Mouse (Mus musculus): ENCODE results near the gene Cpsf4l.
A peak's percentile ranks its signal among the peaks of the same experiment; 100 is the strongest.

Cpsf4l gene

DNA sequence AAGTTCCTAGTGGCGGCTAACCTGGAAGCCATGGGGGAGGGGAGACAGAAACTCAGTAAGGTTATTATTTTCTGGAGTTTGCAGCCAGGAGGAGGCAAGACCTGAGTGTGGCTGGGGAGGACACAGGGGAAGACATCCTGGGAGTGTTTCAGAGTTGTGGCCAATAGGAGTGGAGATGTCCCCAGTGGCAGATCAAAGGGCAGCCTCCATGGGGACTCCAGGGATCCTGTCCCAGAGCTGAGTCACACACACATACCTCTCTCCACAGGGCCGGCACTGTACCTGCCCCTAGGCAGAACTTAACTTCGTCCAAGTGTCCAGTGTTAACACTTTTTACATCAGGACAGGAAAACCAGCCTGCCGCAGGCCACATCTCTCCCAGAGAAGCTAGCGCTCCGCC is 25.3 kb upstream of the Cpsf4l start:
- DNase-seq (ENCODE audit: low spot score) = no peak

- DNase-seq (ENCODE audit: low spot score) = peak; percentile 59
Observed at GRCm38 (mm10) chr11:113733631-113734364, 24.0 kb upstream of the Cpsf4l start.

DNA sequence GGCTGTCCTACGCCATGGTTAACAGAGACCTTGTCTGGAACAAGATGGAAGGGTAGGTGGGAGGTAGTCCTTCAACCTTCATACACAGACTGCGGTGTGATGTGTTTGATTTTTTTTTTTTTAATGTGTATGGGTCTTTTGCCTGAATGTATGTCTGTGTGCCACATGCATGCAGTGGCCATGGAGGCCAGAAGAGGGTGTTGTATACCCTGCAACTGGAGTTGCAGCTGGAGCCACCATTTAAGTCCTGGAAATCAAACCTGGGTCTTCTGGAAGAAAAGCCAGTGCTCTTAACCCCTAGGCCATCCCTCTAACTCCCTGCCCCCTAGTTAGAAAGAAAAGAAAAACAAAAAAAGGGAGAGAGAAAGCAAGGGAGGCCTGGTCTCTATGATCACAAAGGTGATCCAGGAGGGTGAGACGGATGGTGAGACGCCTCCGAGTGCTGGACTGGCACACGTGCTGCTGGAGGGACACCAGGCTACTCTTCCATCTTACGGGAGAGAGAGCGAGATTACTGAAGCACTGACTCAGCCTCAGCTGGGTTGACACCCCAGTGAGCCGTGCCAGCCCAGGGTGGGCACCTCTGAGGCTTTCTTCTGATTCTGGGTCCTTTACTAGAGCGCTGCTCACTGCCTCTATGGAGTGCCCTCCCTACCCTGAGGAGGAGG is 22.3 kb upstream of the Cpsf4l start:
- no peak for DNase-seq (ENCODE audit: low spot score)

GRCm38 (mm10) chr11:113730879-113731278 is 21.1 kb upstream of the Cpsf4l start:
- no peak for DNase-seq (ENCODE audit: low spot score)

GRCm38 (mm10) chr11:113729917-113730316 is 20.1 kb upstream of the Cpsf4l start:
- no peak for DNase-seq (ENCODE audit: low spot score)

DNA sequence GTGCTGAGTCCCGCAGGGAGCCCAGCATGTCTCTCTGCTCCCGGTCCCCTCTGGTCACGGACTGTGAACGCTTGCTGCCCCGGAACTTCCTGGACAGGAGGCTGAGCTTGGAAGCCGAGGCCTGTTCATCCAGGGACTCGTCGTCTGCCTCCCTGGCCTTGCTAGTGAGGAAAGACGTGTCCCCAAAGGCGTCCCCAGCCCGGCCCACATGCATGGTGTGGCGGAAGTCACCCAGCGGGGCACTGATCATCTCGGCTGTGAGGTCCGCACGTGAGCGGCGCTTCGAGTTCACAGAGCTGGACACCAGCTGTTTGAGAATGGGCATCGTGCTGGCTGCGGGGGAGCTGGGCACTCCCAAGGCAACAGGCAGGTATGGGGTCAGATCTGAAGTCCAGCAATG is 19.4 kb upstream of the Cpsf4l start:
- DNase-seq (ENCODE audit: low spot score) = no peak

DNA sequence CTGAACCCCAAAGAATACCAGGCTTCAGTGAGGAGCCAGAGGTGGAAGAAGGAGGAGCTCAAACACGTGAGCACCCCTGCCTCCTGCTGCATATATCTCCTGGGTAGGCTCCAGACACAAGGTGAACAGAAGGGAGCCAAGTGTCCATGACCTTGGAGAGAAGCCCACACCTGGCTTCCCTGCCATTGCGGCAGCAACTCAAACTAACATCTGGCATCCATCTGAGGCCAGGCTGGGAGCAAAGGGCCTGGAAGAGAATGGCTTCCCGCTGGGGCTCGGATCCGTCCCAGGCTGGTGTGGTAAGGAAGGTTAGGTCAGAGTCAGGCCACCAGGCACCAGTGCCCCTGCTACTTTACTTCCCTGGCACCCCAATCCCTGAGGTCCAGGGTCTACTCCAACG is 18.2 kb upstream of the Cpsf4l start:
- DNase-seq (ENCODE audit: low spot score) = no peak

GRCm38 (mm10) chr11:113726994-113727888 is 17.4 kb upstream of the Cpsf4l start:
- peak; percentile 34 for DNase-seq (ENCODE audit: low spot score)

DNA sequence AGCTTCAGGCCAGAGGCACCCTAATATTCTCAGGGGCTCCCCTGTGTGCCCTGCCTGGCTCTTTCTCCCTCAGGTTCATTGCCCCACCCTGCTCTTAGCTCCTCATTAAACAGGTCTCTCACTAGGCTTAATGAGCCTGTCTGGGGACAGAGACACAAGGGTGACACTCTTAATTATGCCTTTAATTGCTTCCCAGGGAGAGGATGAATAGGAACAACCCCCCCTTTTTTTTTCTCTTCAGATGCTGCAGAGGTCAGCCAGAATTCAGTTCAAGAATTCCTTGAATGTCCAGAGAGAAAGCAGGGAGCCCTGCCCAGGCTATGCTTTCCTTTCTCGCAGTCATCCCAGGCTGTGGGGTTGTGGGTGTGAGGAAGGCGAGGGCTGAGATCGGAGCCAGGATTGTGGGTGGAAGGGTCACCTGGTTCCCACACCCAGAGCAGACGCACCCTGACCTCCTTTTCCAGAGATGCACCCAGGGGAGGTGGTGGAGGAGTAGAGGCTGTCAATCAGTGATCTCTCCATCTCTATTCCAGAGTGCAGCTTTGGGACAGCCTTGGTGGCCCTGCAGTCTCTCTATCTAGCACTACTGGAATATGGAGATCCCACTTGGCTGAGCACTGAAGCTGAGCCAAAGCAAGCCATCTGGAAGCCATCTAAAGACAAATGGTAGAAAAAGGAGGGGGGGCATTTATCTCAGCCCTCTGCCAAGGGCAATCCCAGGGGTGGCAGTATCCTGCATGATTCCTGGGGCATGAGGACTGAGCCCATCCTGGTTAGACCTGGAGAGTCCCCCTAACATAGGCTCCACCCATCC is 15.6 kb upstream of the Cpsf4l start:
- DNase-seq (ENCODE audit: low spot score) = peak; percentile 59

- DNase-seq (ENCODE audit: low spot score) = peak; percentile 44
Observed at GRCm38 (mm10) chr11:113722405-113723090, 12.7 kb upstream of the Cpsf4l start.

- DNase-seq (ENCODE audit: low spot score) = no peak
Observed at GRCm38 (mm10) chr11:113717767-113718424, 8.1 kb upstream of the Cpsf4l start.

- DNase-seq (ENCODE audit: low spot score) = no peak
Observed at GRCm38 (mm10) chr11:113716132-113716531, 6.3 kb upstream of the Cpsf4l start.

DNA sequence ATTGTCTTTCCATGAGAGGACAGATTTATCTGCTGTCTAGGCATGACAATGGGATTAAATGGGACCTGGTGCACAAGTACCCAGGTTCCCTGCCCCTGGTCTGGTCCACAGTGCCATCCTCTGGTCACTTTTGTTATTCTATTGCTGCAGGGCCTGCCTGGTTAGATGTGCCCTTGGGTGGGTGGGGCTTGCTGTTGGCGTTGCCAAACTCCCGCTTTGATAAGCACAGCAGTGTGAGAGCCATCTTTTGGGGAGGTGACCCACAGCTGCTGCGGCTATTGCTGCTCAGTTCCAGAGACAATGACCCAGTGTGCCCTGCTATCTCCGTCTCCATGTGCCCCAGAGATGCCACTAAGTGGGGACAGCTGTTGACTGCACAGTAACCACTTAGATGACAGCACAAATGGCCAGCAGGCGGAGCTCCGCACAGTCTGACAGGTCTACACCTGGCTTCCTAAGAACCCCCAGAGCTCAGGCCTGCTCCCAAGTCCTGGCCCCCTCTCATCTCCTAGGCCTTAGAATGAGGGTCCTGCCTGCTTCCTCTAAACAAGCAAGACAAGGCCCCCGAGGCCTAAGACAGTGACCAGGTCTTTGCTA is 5.4 kb upstream of the Cpsf4l start:
- no peak for DNase-seq (ENCODE audit: low spot score)

GRCm38 (mm10) chr11:113711061-113711460 is 1.2 kb upstream of the Cpsf4l start:
- no peak for DNase-seq (ENCODE audit: low spot score)

DNA sequence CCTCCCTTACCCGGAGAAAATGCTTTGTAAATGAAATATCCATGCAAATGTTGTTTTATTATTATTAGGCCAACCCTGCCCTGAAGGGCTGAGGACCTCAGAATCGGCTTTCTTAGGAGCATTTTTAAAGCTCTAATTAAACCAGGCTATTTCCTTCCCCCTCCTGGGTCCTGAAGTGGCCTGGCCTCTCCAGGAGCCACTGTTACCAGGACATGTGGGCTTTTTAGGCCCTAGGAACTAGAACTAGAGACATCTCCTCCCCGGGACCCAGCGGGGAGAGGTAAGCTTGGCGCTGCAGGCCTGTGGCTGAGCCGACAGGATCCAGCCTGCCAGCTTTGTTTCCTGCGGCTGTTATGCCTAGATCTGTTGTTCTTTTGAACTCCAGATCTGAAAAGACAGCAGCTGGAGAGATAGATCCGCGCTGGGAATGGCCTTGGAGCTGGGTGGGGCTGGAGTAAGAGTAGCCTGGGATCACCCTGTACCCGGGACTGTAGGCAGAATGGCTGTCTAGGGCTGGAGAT is 500 bp upstream of the Cpsf4l start:
- no peak for DNase-seq (ENCODE audit: low spot score)

DNA sequence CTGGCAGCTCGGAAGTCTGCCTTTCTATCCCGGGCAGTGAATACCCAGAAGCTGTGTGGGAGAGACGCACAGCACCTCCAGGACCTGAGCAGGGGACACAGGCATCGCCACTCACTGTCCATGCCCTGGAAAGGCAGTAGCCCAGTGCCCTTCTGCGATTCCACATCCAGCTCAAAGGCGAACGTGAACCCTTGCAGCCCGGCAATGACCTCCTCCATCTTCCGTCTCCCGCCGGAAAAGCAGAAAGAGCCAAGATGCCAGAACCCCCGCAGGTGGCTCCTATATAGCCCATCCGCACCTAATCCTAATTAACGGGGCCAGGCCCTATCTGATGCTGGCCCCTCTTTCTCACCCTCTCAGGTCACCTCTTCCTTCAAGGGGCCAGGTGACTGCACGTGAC is 545 bp downstream of the Cpsf4l start:
- no peak for DNase-seq (ENCODE audit: low spot score)

- peak; percentile 58 for DNase-seq (ENCODE audit: low spot score)
Observed at GRCm38 (mm10) chr11:113708629-113709213, 1.1 kb downstream of the Cpsf4l start.

DNA sequence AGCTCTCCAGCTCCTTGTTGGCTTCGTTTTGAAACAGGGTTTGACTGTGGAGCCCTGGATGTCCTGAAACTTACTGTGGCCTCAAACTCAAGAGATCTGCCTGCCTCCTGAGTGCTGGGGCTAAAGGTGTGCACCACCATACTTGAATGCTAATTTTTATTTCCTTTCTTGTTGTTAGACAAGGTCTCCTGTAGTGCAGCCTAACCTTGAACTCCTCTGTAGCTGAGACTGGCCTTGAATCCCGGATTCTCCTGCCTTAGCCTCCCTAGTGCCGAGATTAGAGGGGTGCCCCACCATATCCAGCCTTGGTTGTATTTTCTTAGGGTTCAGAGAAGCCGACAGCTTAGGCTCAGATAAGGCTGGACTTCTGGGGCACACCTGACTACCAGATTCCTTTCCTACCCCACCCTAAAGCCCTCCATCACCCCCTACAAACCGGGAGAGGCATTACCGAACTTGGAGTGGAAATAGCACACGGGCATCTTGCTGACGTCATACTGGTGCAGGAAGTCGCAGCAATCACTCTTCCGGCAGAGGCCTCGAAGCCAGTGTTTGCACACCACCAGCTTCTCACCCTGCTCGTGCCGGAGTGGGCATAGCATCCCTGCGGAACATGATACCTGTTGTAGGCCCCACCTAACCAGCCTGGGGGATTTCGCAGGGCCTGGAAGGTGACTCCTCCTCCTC is 3.7 kb downstream of the Cpsf4l start:
- DNase-seq (ENCODE audit: low spot score) = no peak

DNA sequence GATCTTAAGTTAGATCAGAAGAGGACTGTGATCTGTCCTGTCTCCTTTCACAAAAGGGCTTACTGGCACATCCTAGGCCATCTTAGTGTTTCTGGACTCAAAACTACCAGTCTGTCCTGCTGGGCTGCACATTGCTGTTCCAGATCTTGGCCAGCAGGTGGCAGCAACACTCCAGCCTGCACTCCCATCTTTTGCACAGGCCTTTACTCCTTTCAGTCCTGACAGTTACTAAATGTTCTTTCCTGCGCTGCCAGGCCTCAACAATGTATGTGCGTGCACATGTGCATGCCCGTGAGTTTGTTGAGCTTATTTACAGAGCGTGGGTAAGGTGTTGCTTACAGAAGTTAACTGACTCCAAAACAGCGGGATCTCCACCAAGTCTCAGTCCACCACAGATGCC is 6.1 kb downstream of the Cpsf4l start:
- DNase-seq (ENCODE audit: low spot score) = peak; percentile 82
